ENCODE assay signal across 21 mouse cellular contexts in the genomic region with DNA sequence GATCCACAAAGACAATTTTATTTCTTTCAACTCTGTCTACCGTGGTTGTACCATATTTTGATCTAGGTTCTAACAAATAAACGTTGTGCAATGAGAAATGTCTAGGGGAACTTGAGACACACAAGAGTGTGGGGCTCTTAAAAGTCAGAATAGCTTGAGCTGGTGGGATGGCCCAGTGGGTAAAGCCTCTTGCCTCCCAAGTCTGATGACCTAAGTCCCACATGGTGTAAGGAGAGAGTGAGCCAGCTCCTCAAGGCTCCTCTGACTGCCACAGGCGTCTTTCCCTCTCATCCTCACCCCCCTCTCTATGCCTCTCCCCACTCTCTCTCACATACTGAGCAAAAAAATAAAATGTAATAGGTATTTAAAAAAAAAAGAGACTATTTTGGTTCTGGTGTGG. TPM values are rescaled to one million over a fixed set of nuclear protein-coding genes. Genes with fewer than 3 reads are reported as not detected.
DNase-seq lines count a peak whose midpoint lies in the region; ATAC-seq and TF ChIP-seq lines count a peak whose summit lies in the region.
"Had no signal": no experiment of that assay in that cellular context is flagged by ENCODE, and none has a peak within 500 bp of the region (broad histone marks: within the 10 kb centered on the region; RNA-seq: fewer than 3 reads in every experiment).

No protein-coding gene starts in this region.

- 74% methylated on average over 3 of the region's 3 CpGs for WGBS in spleen, adult 2 months
- 49% methylated on average over 3 of the region's 3 CpGs for WGBS in lung, postnatal 0 days
- WGBS in forebrain, embryonic 14.5 days, result 84% methylated on average over 3 of the region's 3 CpGs

- H3K9me3 ChIP-seq in lung, postnatal 0 days (ENCODE audit: low read length), result no peaks in the 10 kb centered on the region
- 0 out of 2 replicates have a peak, but pooled peaks cover 4% of the 10 kb centered on the region for H3K9me3 ChIP-seq in forebrain, embryonic 14.5 days (replicated peaks; ENCODE audit: control insufficient read depth, low read length)
- H3K9me3 ChIP-seq: embryonic facial prominence, embryonic 12.5 days had no signal

- peaks cover 14% of the 10 kb centered on the region for H3K4me1 ChIP-seq in spleen, adult 2 months (ENCODE audit: control insufficient read depth, insufficient read depth, insufficient read length)
- H3K4me1 ChIP-seq in lung, postnatal 0 days (ENCODE audit: insufficient read depth, low read depth, low read length), result no peaks in the 10 kb centered on the region; the same call in 1 of the 2 replicates
- peaks cover 6% of the 10 kb centered on the region; the same call in 1 of the 2 replicates for H3K4me1 ChIP-seq in forebrain, embryonic 14.5 days (ENCODE audit: control insufficient read depth, insufficient read depth, low read length)

- H3K27me3 ChIP-seq in spleen, adult 2 months (ENCODE audit: control insufficient read depth, insufficient read depth, low read length), result no peaks in the 10 kb centered on the region
- no peaks in the 10 kb centered on the region for H3K27me3 ChIP-seq in lung, postnatal 0 days (replicated peaks; ENCODE audit: insufficient read depth, low read length)
- H3K27me3 ChIP-seq in forebrain, embryonic 14.5 days (replicated peaks; ENCODE audit: control insufficient read depth, insufficient read depth, low read length), result no peaks in the 10 kb centered on the region
- H3K27me3 ChIP-seq: embryonic facial prominence, embryonic 12.5 days; hindbrain, embryonic 12.5 days had no signal

- no peaks in the 10 kb centered on the region; the same call in 1 of the 2 replicates for H3K36me3 ChIP-seq in spleen, adult 2 months (ENCODE audit: control insufficient read depth, insufficient read depth, low read length)
- no peaks in the 10 kb centered on the region for H3K36me3 ChIP-seq in lung, postnatal 0 days (ENCODE audit: insufficient read depth, low read length)
- no peaks in the 10 kb centered on the region for H3K36me3 ChIP-seq in forebrain, embryonic 14.5 days (ENCODE audit: control insufficient read depth, insufficient read depth, low read length)
- H3K36me3 ChIP-seq: embryonic facial prominence, embryonic 12.5 days; heart, embryonic 10.5 days; hindbrain, embryonic 12.5 days had no signal

- no peak for TF ChIP-seq POLR2A in spleen, adult 2 months (IDR thresholded peaks at IDR 0.05; ENCODE audit: low read depth, low read length)

- TF ChIP-seq CTCF in spleen, adult 2 months (IDR thresholded peaks at IDR 0.05; ENCODE audit: extremely low read depth, insufficient read depth, insufficient read length, insufficient replicate concordance), result no peak
- no peak for TF ChIP-seq CTCF in lung, postnatal 0 days (IDR thresholded peaks at IDR 0.05)

- ATAC-seq in lung, postnatal 0 days, result peak; percentile 61
- ATAC-seq in forebrain, embryonic 14.5 days, result no peak
- ATAC-seq: forebrain, embryonic 16.5 days; hindbrain, embryonic 16.5 days had no signal

- 0 out of 2 replicates have a peak overlapping the region, but pooled peaks have one; percentile 8 for H3K27ac ChIP-seq in spleen, adult 2 months (ENCODE audit: insufficient read depth, low read length)
- no peak overlapping the region; the same call in 1 of the 2 replicates for H3K27ac ChIP-seq in lung, postnatal 0 days (ENCODE audit: low read length)
- no peak overlapping the region for H3K27ac ChIP-seq in forebrain, embryonic 14.5 days (ENCODE audit: low read depth, low read length)
- H3K27ac ChIP-seq: embryonic facial prominence, embryonic 12.5 days; heart, embryonic 10.5 days; hindbrain, embryonic 12.5 days had no signal

- DNase-seq in spleen, adult 2 months (ENCODE audit: low read depth in 1 of 2, low spot score in 2 of 2), result no peak
- DNase-seq in spleen, postnatal 10 days (ENCODE audit: low spot score in 2 of 2), result no peak
- peak; percentile 67 for DNase-seq in lung, postnatal 0 days (ENCODE audit: low spot score)
- DNase-seq in lung, postnatal 4 days, result peak; percentile 35 to 47
- DNase-seq in cerebellum, adult 11-12 months, result no peak
- DNase-seq in natural killer cell, adult 2 months (ENCODE audit: low spot score in 2 of 2), result no peak
- no peak for DNase-seq in forebrain, embryonic 14.5 days (ENCODE audit: low spot score)
- DNase-seq: adrenal gland, adult 8-10 months; adrenal gland, postnatal 36 days; cerebellum, adult 11 months; cerebellum, adult 9-10 months; cerebellum, postnatal 25 days; gastrocnemius, postnatal 25 days; heart, adult 18-20 months; heart, postnatal 10 days; heart, postnatal 4 days had no signal

- no peak overlapping the region for H3K4me2 ChIP-seq in lung, postnatal 0 days (replicated peaks; ENCODE audit: low read depth, low read length)
- no peak overlapping the region for H3K4me2 ChIP-seq in forebrain, embryonic 14.5 days (ENCODE audit: low read length)
- H3K4me2 ChIP-seq: embryonic facial prominence, embryonic 12.5 days; hindbrain, embryonic 12.5 days had no signal

- H3K4me3 ChIP-seq in spleen, adult 2 months (ENCODE audit: extremely low read depth, insufficient read depth, insufficient read length), result no peak overlapping the region
- H3K4me3 ChIP-seq in lung, postnatal 0 days (ENCODE audit: low read depth, low read length), result no peak overlapping the region
- H3K4me3 ChIP-seq in forebrain, embryonic 14.5 days (ENCODE audit: low read depth, low read length), result no peak overlapping the region
- H3K4me3 ChIP-seq: embryonic facial prominence, embryonic 12.5 days; heart, embryonic 10.5 days; hindbrain, embryonic 12.5 days had no signal

- TF ChIP-seq EP300 in lung, postnatal 0 days (IDR thresholded peaks at IDR 0.05), result no peak

- no peak overlapping the region for H3K9ac ChIP-seq in lung, postnatal 0 days (replicated peaks; ENCODE audit: low read depth)
- H3K9ac ChIP-seq in forebrain, embryonic 14.5 days (ENCODE audit: low read length), result no peak overlapping the region
- H3K9ac ChIP-seq: embryonic facial prominence, embryonic 12.5 days; hindbrain, embryonic 12.5 days had no signal

RNA-seq across cellular contexts. Expression of a gene that starts 3.4 kb away (rescaled TPM):
- 7.0 and 7.9 TPM in 2 replicates for polyA plus RNA-seq in spleen, adult 2 months (2012; rRNA removed)
- 44.6 and 44.9 TPM in 2 replicates for polyA plus RNA-seq in lung, postnatal 0 days (2015; fragmentation: Nextera tagmentation; extraction: Ambion mirVana)
- 7.7 and 8.8 TPM in 2 replicates for polyA plus RNA-seq in forebrain, embryonic 14.5 days (2014; fragmentation: Nextera tagmentation; extraction: Ambion mirVana)

Comparison
In these comparisons a context has a peak if more than half of its experiments do, and no peak if none do; other contexts are left out.
1. DNase-seq: peak in lung, postnatal 0 days (single experiment) and lung, postnatal 4 days (2 of 2); none in spleen, adult 2 months (0 of 2), spleen, postnatal 10 days (0 of 2), cerebellum, adult 11-12 months (single experiment), natural killer cell, adult 2 months (0 of 2) and forebrain, embryonic 14.5 days (single experiment).